Mouse (Mus musculus) kidney, adult 2 months (tissue): ENCODE data around the gene Gm21394.
"Not testable (repeated sequence)": the region's sequence is repeated elsewhere in the genome, so short reads cannot be mapped to it uniquely, and the experiment has no call there.

Experiments
- CTCF ChIP-seq: fragments of 200-500 bp; conservative IDR thresholded peaks from 2 replicates; pipeline ENCODE4 v1.5.1; 2011; ENCODE audit warnings: low read depth, mild to moderate bottlenecking, control low read depth, low read length, moderate library complexity, mixed read lengths; ENCODE audit not compliant: insufficient read depth, insufficient read length
- POLR2A ChIP-seq: fragments of 200-500 bp; IDR thresholded peaks from one replicate; pipeline ENCODE4 v1.6.1; 2011; ENCODE audit warnings: low read depth, low read length, control low read depth

DNA sequence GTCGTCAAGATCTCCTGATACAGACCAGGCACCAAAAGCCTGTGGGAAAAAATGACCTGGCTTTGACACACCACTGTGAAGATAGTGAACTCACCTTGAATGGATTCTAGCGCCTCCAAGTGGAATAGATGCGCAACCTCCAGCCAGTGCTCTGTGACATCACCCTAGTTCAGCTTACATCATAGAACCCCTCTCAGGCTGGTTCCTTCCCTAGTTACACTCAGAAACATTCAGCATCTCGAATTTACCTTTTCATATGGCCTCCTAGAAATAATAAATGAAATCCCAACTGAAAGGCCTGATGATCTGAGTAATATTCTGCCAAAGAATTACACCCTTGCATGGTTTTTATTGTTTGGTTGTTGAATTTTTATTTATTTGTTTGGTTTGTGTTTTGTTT, at the start of gene Gm21394:
- not testable (repeated sequence) for TF ChIP-seq POLR2A, CTCF
